Mouse (Mus musculus) megakaryocyte, adult 5-6 weeks (primary cell): ENCODE data around the gene H2-T22. TPM values are rescaled to one million over a fixed set of nuclear protein-coding genes. Genes with fewer than 3 reads are reported as not detected.
"Not testable (repeated sequence)": the region's sequence is repeated elsewhere in the genome, so short reads cannot be mapped to it uniquely, and the experiment has no call there.

Source experiments
- ATAC-seq: 2 replicates; pipeline ENCODE4 v1.8.0; 2016; ENCODE audit warnings: mild to moderate bottlenecking, inconsistent platforms; ENCODE audit not compliant: poor library complexity, severe bottlenecking
- total RNA-seq, 2 experiments: library from RNA; stranded (forward) in 1 of 2; stranded (reverse) in 1 of 2; fragments of 153-499, 151-499 nt in 1 of 2; fragments of 221-1000, 200-1000 nt in 1 of 2; gene quantifications; 2 replicates each; pipeline versions ENCODE4 v1.2.3 to v1.2.4; 2015 to 2017

Gene H2-T22
- total RNA-seq, 2 experiments from 2014 or later, result 44.4 to 56.1 TPM

GRCm38 (mm10) chr17:36030046-36030702 is 12.4 kb downstream of the H2-T22 start:
- not testable (repeated sequence) for ATAC-seq

GRCm38 (mm10) chr17:36028879-36029619 is 13.5 kb downstream of the H2-T22 start:
- ATAC-seq, result no peak

GRCm38 (mm10) chr17:36027663-36028062 is 14.9 kb downstream of the H2-T22 start:
- ATAC-seq, result no peak

- ATAC-seq, result no peak
Observed at GRCm38 (mm10) chr17:36025901-36026300, 16.6 kb downstream of the H2-T22 start.

- no peak for ATAC-seq
Observed at GRCm38 (mm10) chr17:36025197-36025596, 17.4 kb downstream of the H2-T22 start.

GRCm38 (mm10) chr17:36023710-36024654 is 18.6 kb downstream of the H2-T22 start:
- ATAC-seq, result peak; percentile 69

GRCm38 (mm10) chr17:36022922-36023321 is 19.6 kb downstream of the H2-T22 start:
- ATAC-seq, result no peak

- no peak for ATAC-seq
Observed at GRCm38 (mm10) chr17:36022098-36022497, 20.4 kb downstream of the H2-T22 start.

GRCm38 (mm10) chr17:36021309-36021708 is 21.2 kb downstream of the H2-T22 start:
- ATAC-seq, result no peak

- ATAC-seq, result peak; percentile 90
Observed at GRCm38 (mm10) chr17:36020191-36021073, 22.1 kb downstream of the H2-T22 start, which contains the start of gene H2-T24. Gene H2-T24, minus strand, starts transcription at chr17:36020560.

- ATAC-seq, result no peak
Observed at GRCm38 (mm10) chr17:36019519-36019918, 23.0 kb downstream of the H2-T22 start.

- no peak for ATAC-seq
Observed at GRCm38 (mm10) chr17:36018979-36019378, 23.6 kb downstream of the H2-T22 start.

GRCm38 (mm10) chr17:36017046-36017445 is 25.5 kb downstream of the H2-T22 start:
- no peak for ATAC-seq

GRCm38 (mm10) chr17:36014977-36015376 is 27.6 kb downstream of the H2-T22 start:
- ATAC-seq, result no peak

GRCm38 (mm10) chr17:36004409-36004808 is 38.1 kb downstream of the H2-T22 start:
- not testable (repeated sequence) for ATAC-seq

GRCm38 (mm10) chr17:36003331-36003730 is 39.2 kb downstream of the H2-T22 start:
- no peak for ATAC-seq

- ATAC-seq, result no peak
Observed at GRCm38 (mm10) chr17:36001966-36002365, 40.6 kb downstream of the H2-T22 start.

GRCm38 (mm10) chr17:36001121-36001897 is 41.2 kb downstream of the H2-T22 start:
- ATAC-seq, result no peak

GRCm38 (mm10) chr17:36000349-36000748 is 42.2 kb downstream of the H2-T22 start:
- no peak for ATAC-seq
